Mouse (Mus musculus) stomach, embryonic 15.5 days (tissue): ENCODE results near the gene Ldlrad2. TPM values are rescaled to one million over a fixed set of nuclear protein-coding genes. Genes with fewer than 3 reads are reported as not detected.
A peak's percentile ranks its signal among the peaks of the same experiment; 100 is the strongest.

Experiments used
- ATAC-seq: fragments of 200-750 bp; cut with Nextera tagmentation; 2 replicates; pipeline ENCODE4 v1.8.0; 2017; ENCODE audit warnings: low read depth, moderate number of reproducible peaks, moderate TSS enrichment; ENCODE audit not compliant: insufficient read depth, low FRiP score
- H3K27ac ChIP-seq: fragments of 300-500 bp; sonication (generic); 2 replicates; pipeline ENCODE4 v1.5.1; 2015; ENCODE audit warnings: mild to moderate bottlenecking, inconsistent platforms
- H3K27me3 ChIP-seq: fragments of 300-500 bp; sonication (generic); replicated peaks from 2 replicates; pipeline ENCODE4 v1.6.1; 2015; ENCODE audit warnings: inconsistent platforms
- H3K36me3 ChIP-seq: fragments of 300-500 bp; sonication (generic); 2 replicates; pipeline ENCODE4 v1.6.1; 2015; ENCODE audit warnings: inconsistent platforms
- H3K4me1 ChIP-seq: fragments of 300-500 bp; sonication (generic); 2 replicates; pipeline ENCODE4 v1.6.1; 2015; ENCODE audit warnings: inconsistent platforms
- H3K4me2 ChIP-seq: fragments of 300-500 bp; sonication (generic); 2 replicates; pipeline ENCODE4 v1.6.1; 2015; ENCODE audit warnings: mild to moderate bottlenecking, inconsistent platforms
- H3K4me3 ChIP-seq: fragments of 300-500 bp; sonication (generic); replicated peaks from 2 replicates; pipeline ENCODE4 v1.5.1; 2015; ENCODE audit warnings: inconsistent platforms
- H3K9ac ChIP-seq: fragments of 300-500 bp; sonication (generic); 2 replicates; pipeline ENCODE4 v1.6.1; 2015; ENCODE audit warnings: inconsistent platforms
- H3K9me3 ChIP-seq: fragments of 300-500 bp; sonication (generic); 2 replicates; pipeline ENCODE4 v1.6.1; 2016; ENCODE audit warnings: inconsistent platforms
- WGBS: fragments of 180-500 bp; shearing (Covaris S2); methylation state at CpG from one replicate; pipeline ENCODE4 v1.1.7; 2015; 5-methylcytosine and 5-hydroxymethylcytosine counted together
- polyA plus RNA-seq: library from polyadenylated mRNA; unstranded; fragments of >200 nt; fragmentation: Nextera tagmentation; extraction: Ambion mirVana; gene quantifications from 2 replicates; pipeline ENCODE4 v1.2.1, GENCODE M21; 2015

Ldlrad2 gene
- not detected in 2 replicates for polyA plus RNA-seq

GRCm38 (mm10) chr4:137574469-137574868, at the start of gene Ldlrad2:
Gene Ldlrad2 (minus strand): TSS chr4:137574569.
- no peak within 1 kb of the TSS for H3K4me3 ChIP-seq
- H3K4me1 ChIP-seq, result peaks cover 5% of the 10 kb centered on the region
- 0 out of 2 replicates have a peak, but pooled peaks cover 4% of the 10 kb centered on the region for H3K27me3 ChIP-seq
- no peak within 1 kb of the TSS for H3K9ac ChIP-seq
- ATAC-seq, result no peak
- H3K36me3 ChIP-seq, result peaks cover 4% of the 10 kb centered on the region; the same call in 1 of the 2 replicates
- 86% methylated on average over 10 of the region's 10 CpGs for WGBS
- no peak within 1 kb of the TSS for H3K4me2 ChIP-seq
- H3K9me3 ChIP-seq, result no peaks in the 10 kb centered on the region
- H3K27ac ChIP-seq, result no peak within 1 kb of the TSS

GRCm38 (mm10) chr4:137622847-137623246, 48.5 kb upstream of the Ldlrad2 start:
- Histone ChIP-seq H3K36me3 (peaks cover 59% of the 10 kb centered on the region), H3K4me1 (no peaks in the 10 kb centered on the region), H3K4me2 (no peak overlapping the region), H3K27ac (no peak overlapping the region), H3K4me3 (no peak overlapping the region), H3K9me3 (no peaks in the 10 kb centered on the region), H3K9ac (no peak overlapping the region), H3K27me3 (no peaks in the 10 kb centered on the region)
- no peak for ATAC-seq
- WGBS, result 89% methylated on average over 8 of the region's 8 CpGs

DNA sequence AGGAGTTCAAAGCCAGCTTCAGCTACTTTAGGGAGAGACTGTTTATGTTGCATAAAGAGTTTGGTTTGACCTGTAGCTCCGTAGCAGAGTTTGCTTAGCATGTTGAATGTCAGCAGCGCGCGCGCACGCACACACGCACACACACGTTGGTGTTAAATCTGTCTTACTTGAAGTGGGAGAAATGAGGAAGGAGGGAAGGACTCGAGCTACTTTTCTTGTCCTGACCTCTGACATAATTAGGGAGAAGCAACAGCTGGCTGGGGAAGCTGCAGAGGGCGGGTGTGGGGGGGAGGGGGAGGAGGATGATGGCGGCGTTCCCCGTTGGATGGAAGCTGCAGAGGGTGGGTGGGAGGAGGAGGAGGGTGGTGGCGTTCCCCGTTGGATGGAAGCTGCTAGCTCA, 35.9 kb upstream of the Ldlrad2 start:
- no peak for ATAC-seq
- no peak overlapping the region for H3K9ac ChIP-seq
- H3K4me3 ChIP-seq, result no peak overlapping the region
- peak overlapping the region; percentile 26; the same call in 1 of the 2 replicates for H3K27ac ChIP-seq
- peaks cover 14% of the 10 kb centered on the region; the same call in 1 of the 2 replicates for H3K4me1 ChIP-seq
- H3K9me3 ChIP-seq, result no peaks in the 10 kb centered on the region
- peaks cover 59% of the 10 kb centered on the region for H3K36me3 ChIP-seq
- WGBS, result 40% methylated on average over 15 of the region's 15 CpGs
- H3K4me2 ChIP-seq, result 0 out of 2 replicates have a peak overlapping the region, but pooled peaks have one; percentile 3
- H3K27me3 ChIP-seq, result no peaks in the 10 kb centered on the region

GRCm38 (mm10) chr4:137609702-137610101, 35.3 kb upstream of the Ldlrad2 start:
- peaks cover 60% of the 10 kb centered on the region for H3K36me3 ChIP-seq
- WGBS, result 48% methylated on average over 7 of the region's 7 CpGs
- no peak overlapping the region for H3K4me3 ChIP-seq
- H3K27me3 ChIP-seq, result no peaks in the 10 kb centered on the region
- no peak for ATAC-seq
- peak overlapping the region; percentile 26; the same call in 1 of the 2 replicates for H3K27ac ChIP-seq
- no peak overlapping the region for H3K9ac ChIP-seq
- H3K9me3 ChIP-seq, result no peaks in the 10 kb centered on the region
- H3K4me1 ChIP-seq, result peaks cover 14% of the 10 kb centered on the region; the same call in 1 of the 2 replicates
- no peak overlapping the region for H3K4me2 ChIP-seq

GRCm38 (mm10) chr4:137609281-137609680, 34.9 kb upstream of the Ldlrad2 start:
- 30% methylated on average over 7 of the region's 7 CpGs for WGBS
- Histone ChIP-seq H3K9me3 (no peaks in the 10 kb centered on the region), H3K4me2 (no peak overlapping the region), H3K4me1 (peaks cover 14% of the 10 kb centered on the region; the same call in 1 of the 2 replicates), H3K27me3 (no peaks in the 10 kb centered on the region), H3K27ac (no peak overlapping the region), H3K4me3 (no peak overlapping the region), H3K9ac (no peak overlapping the region), H3K36me3 (peaks cover 58% of the 10 kb centered on the region)
- ATAC-seq, result no peak

DNA sequence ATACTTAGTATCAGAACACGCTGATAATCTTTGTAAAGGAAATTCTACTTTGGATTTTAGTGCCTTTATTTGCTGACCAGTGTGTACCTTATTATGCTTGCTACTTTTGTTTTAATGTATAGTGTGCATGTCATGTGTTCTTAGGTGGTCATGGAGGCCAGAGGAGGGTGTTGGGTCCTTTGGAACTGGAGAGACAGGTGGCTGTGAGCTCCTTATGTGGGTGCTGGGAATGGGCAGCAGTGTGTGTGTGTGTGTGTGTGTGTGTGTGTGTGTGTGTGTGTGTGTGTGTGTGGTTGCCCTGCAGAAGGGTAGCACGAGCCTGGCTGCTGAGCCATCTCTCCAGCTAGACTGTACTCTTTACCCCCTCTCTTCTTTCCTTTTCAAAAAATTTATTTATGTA, 32.7 kb upstream of the Ldlrad2 start:
- no peak overlapping the region for H3K9ac ChIP-seq
- ATAC-seq, result no peak
- H3K4me3 ChIP-seq, result no peak overlapping the region
- no peaks in the 10 kb centered on the region for H3K27me3 ChIP-seq
- H3K4me2 ChIP-seq, result no peak overlapping the region
- H3K36me3 ChIP-seq, result peaks cover 41% of the 10 kb centered on the region
- no peaks in the 10 kb centered on the region for H3K9me3 ChIP-seq
- H3K4me1 ChIP-seq, result peaks cover 14% of the 10 kb centered on the region; the same call in 1 of the 2 replicates
- H3K27ac ChIP-seq, result no peak overlapping the region
- WGBS, result 98% methylated on average over 2 of the region's 2 CpGs

GRCm38 (mm10) chr4:137603449-137604171, 29.2 kb upstream of the Ldlrad2 start:
- WGBS, result 73% methylated on average over 11 of the region's 11 CpGs

DNA sequence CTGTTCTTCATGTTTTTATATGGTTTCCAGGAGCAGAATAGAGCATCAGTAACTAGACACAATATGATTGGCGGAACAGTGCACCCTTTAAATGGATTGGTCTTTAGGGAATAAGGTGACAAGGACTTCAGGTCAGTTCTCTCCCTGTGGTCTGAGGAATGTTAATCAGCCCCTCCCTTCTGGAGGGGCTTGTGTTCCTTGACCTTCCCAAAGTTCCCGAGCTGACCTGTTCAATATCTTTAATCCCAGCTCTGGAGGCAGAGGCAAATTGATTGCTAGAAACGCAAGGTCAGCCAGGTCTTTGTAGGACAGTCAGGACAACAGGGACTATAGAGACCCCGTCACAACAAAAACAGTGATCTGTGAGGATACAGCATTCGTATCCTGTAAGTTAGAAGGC, 24.2 kb upstream of the Ldlrad2 start:
- peaks cover 19% of the 10 kb centered on the region; the same call in 1 of the 2 replicates for H3K4me1 ChIP-seq
- H3K36me3 ChIP-seq, result no peaks in the 10 kb centered on the region
- no peaks in the 10 kb centered on the region for H3K27me3 ChIP-seq
- no peak overlapping the region for H3K4me2 ChIP-seq
- no peaks in the 10 kb centered on the region for H3K9me3 ChIP-seq
- H3K27ac ChIP-seq, result no peak overlapping the region
- H3K4me3 ChIP-seq, result no peak overlapping the region
- H3K9ac ChIP-seq, result no peak overlapping the region
- no peak for ATAC-seq
- WGBS, result 73% methylated on average over 5 of the region's 5 CpGs

More at GRCm38 (mm10) chr4:137603449-137604171, 29.2 kb upstream of the Ldlrad2 start:
- Histone ChIP-seq H3K4me3 (no peak overlapping the region), H3K27me3 (no peaks in the 10 kb centered on the region), H3K36me3 (peaks cover 23% of the 10 kb centered on the region), H3K9ac (no peak overlapping the region), H3K4me2 (no peak overlapping the region), H3K9me3 (no peaks in the 10 kb centered on the region), H3K27ac (no peak overlapping the region), H3K4me1 (peaks cover 6% of the 10 kb centered on the region; the same call in 1 of the 2 replicates)
- no peak for ATAC-seq

- no peaks in the 10 kb centered on the region for H3K9me3 ChIP-seq
- H3K27me3 ChIP-seq, result no peaks in the 10 kb centered on the region
- peaks cover 19% of the 10 kb centered on the region; the same call in 1 of the 2 replicates for H3K4me1 ChIP-seq
- no peaks in the 10 kb centered on the region for H3K36me3 ChIP-seq
- H3K27ac ChIP-seq, result no peak overlapping the region
- no peak for ATAC-seq
- no peak overlapping the region for H3K9ac ChIP-seq
- WGBS, result 89% methylated on average over 4 of the region's 4 CpGs
- no peak overlapping the region for H3K4me3 ChIP-seq
- no peak overlapping the region for H3K4me2 ChIP-seq
These were observed 22.8 kb upstream of the Ldlrad2 start for GRCm38 (mm10) chr4:137597098-137597630.

- no peak; the same call in 1 of the 2 replicates for ATAC-seq
- H3K4me1 ChIP-seq, result peaks cover 18% of the 10 kb centered on the region; the same call in 1 of the 2 replicates
- H3K27me3 ChIP-seq, result no peaks in the 10 kb centered on the region
- peak overlapping the region; percentile 100 for H3K27ac ChIP-seq
- no peaks in the 10 kb centered on the region for H3K36me3 ChIP-seq
- 2% methylated on average over 40 of the region's 40 CpGs for WGBS
- no peaks in the 10 kb centered on the region for H3K9me3 ChIP-seq
- peak overlapping the region; percentile 77 for H3K9ac ChIP-seq
- H3K4me3 ChIP-seq, result peak overlapping the region; percentile 98
- H3K4me2 ChIP-seq, result peak overlapping the region; percentile 74
These were observed 20.3 kb upstream of the Ldlrad2 start for GRCm38 (mm10) chr4:137594496-137595270.

- Histone ChIP-seq H3K4me1 (peaks cover 13% of the 10 kb centered on the region; the same call in 1 of the 2 replicates), H3K4me3 (peak within 1 kb of the TSS; percentile 98), H3K27me3 (no peaks in the 10 kb centered on the region), H3K36me3 (no peaks in the 10 kb centered on the region), H3K4me2 (peak within 1 kb of the TSS; percentile 74), H3K9me3 (no peaks in the 10 kb centered on the region), H3K27ac (peak within 1 kb of the TSS; percentile 100), H3K9ac (peak within 1 kb of the TSS; percentile 77)
- peak; percentile 94 for ATAC-seq
- WGBS, result under 1% methylated on average over 87 of the region's 92 CpGs
These were observed 19.5 kb upstream of the Ldlrad2 start, which contains the start of gene Usp48 for GRCm38 (mm10) chr4:137593601-137594495. Gene Usp48 (plus strand): TSS chr4:137593755.
